In the genomic region with DNA sequence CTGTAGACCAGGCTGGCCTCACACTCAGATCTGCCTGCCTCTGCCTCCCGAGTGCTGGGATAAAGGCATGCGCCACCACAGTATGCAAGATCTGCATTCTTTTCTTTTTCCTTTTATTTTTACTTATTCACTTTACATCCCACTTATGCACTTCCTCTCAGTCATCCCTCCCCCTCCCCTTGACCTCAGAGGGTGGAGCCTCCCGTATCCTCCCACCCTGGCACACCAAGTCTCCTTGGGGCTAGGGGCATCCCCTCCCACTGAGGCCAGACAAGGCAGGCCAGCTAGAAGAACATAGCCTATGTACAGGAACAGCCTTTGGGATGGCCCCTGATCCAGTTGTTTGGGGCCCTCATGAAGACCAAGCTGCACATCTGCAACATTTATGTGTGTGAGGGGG, we compare ENCODE assay signal across 17 mouse cellular contexts. TPM values are rescaled to one million over a fixed set of nuclear protein-coding genes. Genes with fewer than 3 reads are reported as not detected.
DNase-seq lines count a peak whose midpoint lies in the region; ATAC-seq and TF ChIP-seq lines count a peak whose summit lies in the region.
"Had no signal": no experiment of that assay in that cellular context is flagged by ENCODE, and none has a peak within 500 bp of the region (broad histone marks: within the 10 kb centered on the region; RNA-seq: fewer than 3 reads in every experiment).

No protein-coding gene starts in this region.

- no peak for TF ChIP-seq CTCF in spleen, adult 2 months (IDR thresholded peaks at IDR 0.05; ENCODE audit: extremely low read depth, insufficient read depth, insufficient read length, insufficient replicate concordance)

- WGBS in hindbrain, embryonic 13.5 days = 67% methylated on average over 3 of the region's 3 CpGs
- WGBS in hindbrain, embryonic 12.5 days = 70% methylated on average over 3 of the region's 3 CpGs
- 47% methylated on average over 3 of the region's 3 CpGs for WGBS in spleen, adult 2 months
- 74% methylated on average over 3 of the region's 3 CpGs for WGBS in embryonic facial prominence, embryonic 13.5 days
- 74% methylated on average over 3 of the region's 3 CpGs for WGBS in midbrain, embryonic 10.5 days

- DNase-seq in spleen, adult 2 months (ENCODE audit: low read depth in 1 of 2, low spot score in 2 of 2) = no peak
- no peak for DNase-seq in spleen, postnatal 4 days (ENCODE audit: low spot score in 2 of 2)
- peak; percentile 28 for DNase-seq in thymus, postnatal 0 days (ENCODE audit: low spot score)
- no peak for DNase-seq in midbrain, embryonic 10.5 days (ENCODE audit: low spot score)
- DNase-seq: adrenal gland, postnatal 25 days; cerebellum, postnatal 10 days; heart, adult 11 months; liver, postnatal 0 days; right cerebral cortex, adult 18-20 months had no signal

- no peaks in the 10 kb centered on the region; the same call in 1 of the 2 replicates for H3K36me3 ChIP-seq in hindbrain, embryonic 13.5 days
- H3K36me3 ChIP-seq in hindbrain, embryonic 12.5 days = no peaks in the 10 kb centered on the region
- no peaks in the 10 kb centered on the region for H3K36me3 ChIP-seq in spleen, adult 2 months (ENCODE audit: control insufficient read depth, insufficient read depth, low read length)
- peaks cover 8% of the 10 kb centered on the region; the same call in 1 of the 2 replicates for H3K36me3 ChIP-seq in embryonic facial prominence, embryonic 13.5 days
- H3K36me3 ChIP-seq in midbrain, embryonic 10.5 days = peaks cover 54% of the 10 kb centered on the region
- H3K36me3 ChIP-seq: hindbrain, embryonic 15.5 days had no signal

- H3K9ac ChIP-seq in hindbrain, embryonic 13.5 days = no peak overlapping the region
- no peak overlapping the region for H3K9ac ChIP-seq in hindbrain, embryonic 12.5 days
- no peak overlapping the region for H3K9ac ChIP-seq in embryonic facial prominence, embryonic 13.5 days
- H3K9ac ChIP-seq: hindbrain, embryonic 15.5 days; limb, embryonic 12.5 days; liver, postnatal 0 days had no signal

- H3K4me3 ChIP-seq in hindbrain, embryonic 13.5 days = no peak overlapping the region
- no peak overlapping the region for H3K4me3 ChIP-seq in hindbrain, embryonic 12.5 days
- H3K4me3 ChIP-seq in spleen, adult 2 months (ENCODE audit: extremely low read depth, insufficient read depth, insufficient read length) = no peak overlapping the region
- no peak overlapping the region for H3K4me3 ChIP-seq in embryonic facial prominence, embryonic 13.5 days
- H3K4me3 ChIP-seq in midbrain, embryonic 10.5 days = no peak overlapping the region
- H3K4me3 ChIP-seq: forebrain, embryonic 12.5 days; hindbrain, embryonic 15.5 days; layer of hippocampus, adult 2 months; limb, embryonic 12.5 days had no signal

- no peak for TF ChIP-seq POLR2A in spleen, adult 2 months (IDR thresholded peaks at IDR 0.05; ENCODE audit: low read depth, low read length)

- ATAC-seq in hindbrain, embryonic 13.5 days (ENCODE audit: low FRiP score) = no peak
- no peak for ATAC-seq in hindbrain, embryonic 12.5 days (ENCODE audit: low FRiP score)
- ATAC-seq in embryonic facial prominence, embryonic 13.5 days (ENCODE audit: insufficient number of reproducible peaks, insufficient read depth, low FRiP score, low TSS enrichment, low read depth) = no peak
- ATAC-seq in erythroid progenitor cell, adult 5-6 weeks (replicated peaks; ENCODE audit: low FRiP score, poor library complexity, severe bottlenecking) = no peak
- ATAC-seq: liver, postnatal 0 days had no signal

- no peak overlapping the region for H3K4me2 ChIP-seq in hindbrain, embryonic 13.5 days
- no peak overlapping the region for H3K4me2 ChIP-seq in hindbrain, embryonic 12.5 days (replicated peaks)
- no peak overlapping the region for H3K4me2 ChIP-seq in embryonic facial prominence, embryonic 13.5 days
- H3K4me2 ChIP-seq: forebrain, embryonic 12.5 days; hindbrain, embryonic 15.5 days; limb, embryonic 12.5 days had no signal

- H3K27me3 ChIP-seq in hindbrain, embryonic 13.5 days = no peaks in the 10 kb centered on the region
- H3K27me3 ChIP-seq in hindbrain, embryonic 12.5 days = no peaks in the 10 kb centered on the region
- no peaks in the 10 kb centered on the region for H3K27me3 ChIP-seq in spleen, adult 2 months (ENCODE audit: control insufficient read depth, insufficient read depth, low read length)
- H3K27me3 ChIP-seq in embryonic facial prominence, embryonic 13.5 days = no peaks in the 10 kb centered on the region
- H3K27me3 ChIP-seq in midbrain, embryonic 10.5 days (ENCODE audit: low read depth, poor library complexity, severe bottlenecking) = no peaks in the 10 kb centered on the region
- H3K27me3 ChIP-seq: forebrain, embryonic 12.5 days; hindbrain, embryonic 15.5 days; limb, embryonic 12.5 days had no signal

- no peaks in the 10 kb centered on the region for H3K9me3 ChIP-seq in hindbrain, embryonic 13.5 days
- no peaks in the 10 kb centered on the region for H3K9me3 ChIP-seq in hindbrain, embryonic 12.5 days (replicated peaks)
- H3K9me3 ChIP-seq in embryonic facial prominence, embryonic 13.5 days = no peaks in the 10 kb centered on the region
- no peaks in the 10 kb centered on the region for H3K9me3 ChIP-seq in midbrain, embryonic 10.5 days (replicated peaks)
- H3K9me3 ChIP-seq: forebrain, embryonic 12.5 days; hindbrain, embryonic 15.5 days; limb, embryonic 12.5 days had no signal

- peaks cover 94% of the 10 kb centered on the region for H3K4me1 ChIP-seq in hindbrain, embryonic 13.5 days (replicated peaks)
- peaks cover 81% of the 10 kb centered on the region for H3K4me1 ChIP-seq in hindbrain, embryonic 12.5 days
- peaks cover 27% of the 10 kb centered on the region; the same call in 1 of the 2 replicates for H3K4me1 ChIP-seq in spleen, adult 2 months (ENCODE audit: control insufficient read depth, insufficient read depth, insufficient read length)
- peaks cover 65% of the 10 kb centered on the region for H3K4me1 ChIP-seq in embryonic facial prominence, embryonic 13.5 days
- peaks cover 77% of the 10 kb centered on the region for H3K4me1 ChIP-seq in midbrain, embryonic 10.5 days

- H3K27ac ChIP-seq in hindbrain, embryonic 13.5 days = peak overlapping the region; percentile 42
- no peak overlapping the region for H3K27ac ChIP-seq in hindbrain, embryonic 12.5 days
- peak overlapping the region; percentile 30; the same call in 1 of the 2 replicates for H3K27ac ChIP-seq in spleen, adult 2 months (ENCODE audit: insufficient read depth, low read length)
- H3K27ac ChIP-seq in embryonic facial prominence, embryonic 13.5 days = peak overlapping the region; percentile 48; the same call in 1 of the 2 replicates
- H3K27ac ChIP-seq in midbrain, embryonic 10.5 days (replicated peaks) = no peak overlapping the region
- H3K27ac ChIP-seq: hindbrain, embryonic 15.5 days; layer of hippocampus, adult 2 months had no signal

RNA-seq across cellular contexts. Expression of a gene that starts 41.4 kb away (rescaled TPM):
- polyA plus RNA-seq in hindbrain, embryonic 13.5 days (2015; fragmentation: Nextera tagmentation; extraction: Ambion mirVana) = 69.8 and 75.4 TPM in 2 replicates
- 63.3 and 63.9 TPM in 2 replicates for polyA plus RNA-seq in hindbrain, embryonic 12.5 days (2016; fragmentation: Nextera tagmentation; extraction: Ambion mirVana)
- 21.1 and 22.9 TPM in 2 replicates for polyA plus RNA-seq in spleen, adult 2 months (2012; rRNA removed)
- polyA plus RNA-seq in embryonic facial prominence, embryonic 13.5 days (2015; fragmentation: Nextera tagmentation; extraction: Ambion mirVana) = 47.0 and 59.6 TPM in 2 replicates
- polyA plus RNA-seq in thymus, postnatal 0 days (2015; fragmentation: Nextera tagmentation; extraction: Ambion mirVana) = 19.7 and 24.1 TPM in 2 replicates
- 45.1 and 51.0 TPM in 2 replicates for polyA plus RNA-seq in midbrain, embryonic 10.5 days (2016; fragmentation: Nextera tagmentation; extraction: Ambion mirVana)
- 33.5 and 46.5 TPM in 2 replicates for total RNA-seq in erythroid progenitor cell, adult 5-6 weeks (2015; ENCODE audit: low replicate concordance)
- 28.2 and 32.9 TPM in 2 replicates for total RNA-seq in erythroid progenitor cell, adult 5-6 weeks (2017; ENCODE audit: low replicate concordance)

Comparison
In these comparisons a context has a peak if more than half of its experiments do, and no peak if none do; other contexts are left out.
1. H3K27ac ChIP-seq: peak in hindbrain, embryonic 13.5 days (single experiment), spleen, adult 2 months (single experiment) and embryonic facial prominence, embryonic 13.5 days (single experiment); none in hindbrain, embryonic 12.5 days (single experiment) and midbrain, embryonic 10.5 days (single experiment).